Mouse (Mus musculus) kidney, embryonic 14.5 days (tissue): Measurements from ENCODE around the gene Mif. TPM values are rescaled to one million over a fixed set of nuclear protein-coding genes. Genes with fewer than 3 reads are reported as not detected.
"Not testable (repeated sequence)": the region's sequence is repeated elsewhere in the genome, so short reads cannot be mapped to it uniquely, and the experiment has no call there.

Experiments used
- ATAC-seq: fragments of 200-750 bp; cut with Nextera tagmentation; 2 replicates; pipeline ENCODE4 v1.8.0; 2017; ENCODE audit warnings: moderate number of reproducible peaks, mild to moderate bottlenecking, moderate TSS enrichment, moderate library complexity; ENCODE audit not compliant: low FRiP score, low TSS enrichment
- H3K27ac ChIP-seq: fragments of 300-500 bp; sonication (generic); 2 replicates; pipeline ENCODE4 v1.5.1; 2014; ENCODE audit warnings: low read depth, mild to moderate bottlenecking, low read length, moderate library complexity, mixed read lengths
- H3K27me3 ChIP-seq: fragments of 300-500 bp; sonication (generic); 2 replicates; pipeline ENCODE4 v1.6.1; 2014; ENCODE audit warnings: mild to moderate bottlenecking, low read length; ENCODE audit not compliant: control insufficient read depth, insufficient read depth
- H3K36me3 ChIP-seq: fragments of 300-500 bp; sonication (generic); 2 replicates; pipeline ENCODE4 v1.6.1; 2014; ENCODE audit warnings: low read length, mixed read lengths; ENCODE audit not compliant: control insufficient read depth, insufficient read depth
- H3K4me1 ChIP-seq: fragments of 300-500 bp; sonication (generic); 2 replicates; pipeline ENCODE4 v1.6.1; 2014; ENCODE audit warnings: low read length, mixed read lengths; ENCODE audit not compliant: control insufficient read depth, insufficient read depth
- H3K4me2 ChIP-seq: fragments of 300-500 bp; sonication (generic); replicated peaks from 2 replicates; pipeline ENCODE4 v1.6.1; 2014; ENCODE audit warnings: low read depth, mild to moderate bottlenecking, low read length
- H3K4me3 ChIP-seq: fragments of 300-500 bp; sonication (generic); 2 replicates; pipeline ENCODE4 v1.5.1; 2014; ENCODE audit warnings: mild to moderate bottlenecking, low read length
- H3K9ac ChIP-seq: fragments of 300-500 bp; sonication (generic); 2 replicates; pipeline ENCODE4 v1.6.1; 2014; ENCODE audit warnings: low read depth, mild to moderate bottlenecking, low read length, moderate library complexity
- H3K9me3 ChIP-seq: fragments of 300-500 bp; sonication (generic); 2 replicates; pipeline ENCODE4 v1.6.1; 2016; ENCODE audit warnings: low read length; ENCODE audit not compliant: control insufficient read depth
- WGBS: fragments of 180-500 bp; shearing (Covaris S2); extraction: QIAGEN DNeasy Blood & Tissue Kit; methylation state at CpG from one replicate; pipeline ENCODE4 v1.1.7; 2014; 5-methylcytosine and 5-hydroxymethylcytosine counted together
- polyA plus RNA-seq: library from polyadenylated mRNA; unstranded; fragments of >200 nt; fragmentation: Nextera tagmentation; extraction: Ambion mirVana; gene quantifications from 2 replicates; pipeline ENCODE4 v1.2.1, GENCODE M21; 2014

Mif gene
- 2,350 and 2,543 TPM in 2 replicates for polyA plus RNA-seq

GRCm38 (mm10) chr10:75859786-75860470 lies at the start of gene Mif:
Gene Mif (minus strand): TSS chr10:75860240.
- H3K27me3 ChIP-seq, H3K9me3 ChIP-seq: not testable (repeated sequence)
- Histone ChIP-seq H3K9ac (peak within 1 kb of the TSS; percentile 92), H3K36me3 (peaks cover 19% of the 10 kb centered on the region; the same call in 1 of the 2 replicates), H3K4me2 (peak within 1 kb of the TSS; percentile 57), H3K4me3 (peak within 1 kb of the TSS; percentile 74), H3K4me1 (peaks cover 18% of the 10 kb centered on the region; the same call in 1 of the 2 replicates), H3K27ac (peak within 1 kb of the TSS; percentile 94)
- WGBS: under 1% methylated on average over 40 of the region's 46 CpGs
- peak; percentile 96 for ATAC-seq

- WGBS: 95% methylated on average over 4 of the region's 4 CpGs
- Histone ChIP-seq H3K4me3 (no peak overlapping the region), H3K27ac (no peak overlapping the region), H3K36me3 (peaks cover 92% of the 10 kb centered on the region), H3K27me3 (no peaks in the 10 kb centered on the region), H3K4me2 (no peak overlapping the region), H3K4me1 (no peaks in the 10 kb centered on the region), H3K9me3 (no peaks in the 10 kb centered on the region), H3K9ac (no peak overlapping the region)
- no peak for ATAC-seq
Measured at GRCm38 (mm10) chr10:75906882-75907281, 46.8 kb upstream of the Mif start.

GRCm38 (mm10) chr10:75904391-75904790 lies 44.4 kb upstream of the Mif start:
- Histone ChIP-seq H3K4me1 (no peaks in the 10 kb centered on the region), H3K9me3 (no peaks in the 10 kb centered on the region), H3K9ac (no peak overlapping the region), H3K36me3 (peaks cover 90% of the 10 kb centered on the region), H3K4me3 (no peak overlapping the region), H3K4me2 (no peak overlapping the region), H3K27me3 (no peaks in the 10 kb centered on the region), H3K27ac (no peak overlapping the region)
- no peak for ATAC-seq
- 86% methylated on average over 5 of the region's 5 CpGs for WGBS

- ATAC-seq: no peak
- no peak overlapping the region for H3K9ac ChIP-seq
- H3K27ac ChIP-seq: no peak overlapping the region
- no peaks in the 10 kb centered on the region for H3K9me3 ChIP-seq
- peaks cover 83% of the 10 kb centered on the region for H3K36me3 ChIP-seq
- no peak overlapping the region for H3K4me2 ChIP-seq
- no peak overlapping the region for H3K4me3 ChIP-seq
- 78% methylated on average over 3 of the region's 3 CpGs for WGBS
- no peaks in the 10 kb centered on the region for H3K4me1 ChIP-seq
- no peaks in the 10 kb centered on the region for H3K27me3 ChIP-seq
Measured at GRCm38 (mm10) chr10:75898846-75899245, 38.8 kb upstream of the Mif start.

GRCm38 (mm10) chr10:75898039-75898564 lies 38.1 kb upstream of the Mif start:
- Histone ChIP-seq H3K36me3 (peaks cover 76% of the 10 kb centered on the region), H3K9me3 (no peaks in the 10 kb centered on the region), H3K9ac (no peak overlapping the region), H3K27ac (no peak overlapping the region), H3K4me1 (peaks cover 6% of the 10 kb centered on the region; the same call in 1 of the 2 replicates), H3K27me3 (no peaks in the 10 kb centered on the region), H3K4me2 (no peak overlapping the region), H3K4me3 (no peak overlapping the region)
- ATAC-seq: no peak
- WGBS: 76% methylated on average over 6 of the region's 6 CpGs

GRCm38 (mm10) chr10:75897373-75897772 lies 37.3 kb upstream of the Mif start:
- Histone ChIP-seq H3K36me3 (peaks cover 68% of the 10 kb centered on the region), H3K9me3 (no peaks in the 10 kb centered on the region), H3K27ac (no peak overlapping the region), H3K4me3 (no peak overlapping the region), H3K4me1 (peaks cover 6% of the 10 kb centered on the region; the same call in 1 of the 2 replicates), H3K9ac (no peak overlapping the region), H3K4me2 (no peak overlapping the region), H3K27me3 (no peaks in the 10 kb centered on the region)
- ATAC-seq: no peak
- 40% methylated on average over 6 of the region's 6 CpGs for WGBS

GRCm38 (mm10) chr10:75896208-75896607 lies 36.2 kb upstream of the Mif start:
- H3K27ac ChIP-seq: no peak overlapping the region
- peaks cover 6% of the 10 kb centered on the region; the same call in 1 of the 2 replicates for H3K4me1 ChIP-seq
- no peak overlapping the region for H3K9ac ChIP-seq
- H3K4me3 ChIP-seq: no peak overlapping the region
- H3K4me2 ChIP-seq: no peak overlapping the region
- no peaks in the 10 kb centered on the region for H3K9me3 ChIP-seq
- WGBS: 96% methylated on average over 1 of the region's 1 CpGs
- no peak for ATAC-seq
- no peaks in the 10 kb centered on the region for H3K27me3 ChIP-seq
- H3K36me3 ChIP-seq: peaks cover 57% of the 10 kb centered on the region

GRCm38 (mm10) chr10:75895730-75896129 lies 35.7 kb upstream of the Mif start:
- no peaks in the 10 kb centered on the region for H3K27me3 ChIP-seq
- H3K4me2 ChIP-seq: no peak overlapping the region
- H3K4me3 ChIP-seq: no peak overlapping the region
- WGBS: 89% methylated on average over 5 of the region's 5 CpGs
- no peak for ATAC-seq
- H3K4me1 ChIP-seq: peaks cover 6% of the 10 kb centered on the region; the same call in 1 of the 2 replicates
- peaks cover 53% of the 10 kb centered on the region for H3K36me3 ChIP-seq
- no peak overlapping the region for H3K9ac ChIP-seq
- no peaks in the 10 kb centered on the region for H3K9me3 ChIP-seq
- H3K27ac ChIP-seq: no peak overlapping the region

GRCm38 (mm10) chr10:75894601-75895000 lies 34.6 kb upstream of the Mif start:
- H3K27me3 ChIP-seq: no peaks in the 10 kb centered on the region
- ATAC-seq: no peak
- no peak overlapping the region for H3K27ac ChIP-seq
- no peaks in the 10 kb centered on the region for H3K9me3 ChIP-seq
- peaks cover 9% of the 10 kb centered on the region for H3K4me1 ChIP-seq
- 46% methylated on average over 6 of the region's 6 CpGs for WGBS
- no peak overlapping the region for H3K9ac ChIP-seq
- no peak overlapping the region for H3K4me3 ChIP-seq
- peaks cover 43% of the 10 kb centered on the region for H3K36me3 ChIP-seq
- no peak overlapping the region for H3K4me2 ChIP-seq
